Mouse (Mus musculus) forebrain, embryonic 16.5 days (tissue): ENCODE results near the gene Sox6. TPM values are rescaled to one million over a fixed set of nuclear protein-coding genes. Genes with fewer than 3 reads are reported as not detected.
A peak's percentile ranks its signal among the peaks of the same experiment; 100 is the strongest.

Experiments
- ATAC-seq: fragments of 200-750 bp; cut with Nextera tagmentation; 2 replicates; pipeline ENCODE4 v1.8.0; 2017; ENCODE audit warnings: mild to moderate bottlenecking, moderate library complexity
- H3K27ac ChIP-seq: fragments of 300-500 bp; sonication (generic); 2 replicates; pipeline ENCODE4 v1.5.1; 2014; ENCODE audit warnings: low read length, control low read depth
- H3K27me3 ChIP-seq: fragments of 300-500 bp; sonication (generic); replicated peaks from 2 replicates; pipeline ENCODE4 v1.6.1; 2014; ENCODE audit warnings: low read length; ENCODE audit not compliant: control insufficient read depth, insufficient read depth
- H3K36me3 ChIP-seq: fragments of 300-500 bp; sonication (generic); 2 replicates; pipeline ENCODE4 v1.6.1; 2014; ENCODE audit not compliant: control insufficient read depth, insufficient read depth
- H3K4me1 ChIP-seq: fragments of 300-500 bp; sonication (generic); replicated peaks from 2 replicates; pipeline ENCODE4 v1.6.1; 2014; ENCODE audit warnings: low read length; ENCODE audit not compliant: control insufficient read depth, insufficient read depth
- H3K4me2 ChIP-seq: fragments of 300-500 bp; sonication (generic); 2 replicates; pipeline ENCODE4 v1.6.1; 2014; ENCODE audit warnings: mild to moderate bottlenecking, low read length, control low read depth
- H3K4me3 ChIP-seq: fragments of 300-500 bp; sonication (generic); replicated peaks from 2 replicates; pipeline ENCODE4 v1.5.1; 2014; ENCODE audit warnings: mild to moderate bottlenecking, low read length, control low read depth
- H3K9ac ChIP-seq: fragments of 300-500 bp; sonication (generic); replicated peaks from 2 replicates; pipeline ENCODE4 v1.6.1; 2014; ENCODE audit warnings: low read depth, low read length, control low read depth
- H3K9me3 ChIP-seq: fragments of 300-500 bp; sonication (generic); 2 replicates; pipeline ENCODE4 v1.6.1; 2016; ENCODE audit warnings: low read length; ENCODE audit not compliant: control insufficient read depth
- WGBS: fragments of 180-500 bp; shearing (Covaris S2); extraction: QIAGEN DNeasy Blood & Tissue Kit; methylation state at CpG from one replicate; pipeline ENCODE4 v1.1.7; 2014; 5-methylcytosine and 5-hydroxymethylcytosine counted together
- polyA plus RNA-seq: library from polyadenylated mRNA; unstranded; fragments of >200 nt; fragmentation: Nextera tagmentation; extraction: Ambion mirVana; gene quantifications from 2 replicates; pipeline ENCODE4 v1.2.1, GENCODE M21; 2015

Gene Sox6
- polyA plus RNA-seq, 1 experiment from 2014 or later, result 96.5 TPM

GRCm38 (mm10) chr7:115830938-115831873, 207.4 kb downstream of the Sox6 start:
- no peak overlapping the region for H3K4me3 ChIP-seq
- no peaks in the 10 kb centered on the region; the same call in 1 of the 2 replicates for H3K27me3 ChIP-seq
- H3K36me3 ChIP-seq, result no peaks in the 10 kb centered on the region
- H3K27ac ChIP-seq, result no peak overlapping the region
- H3K4me1 ChIP-seq, result peaks cover 15% of the 10 kb centered on the region
- H3K9ac ChIP-seq, result no peak overlapping the region
- no peak for ATAC-seq
- no peaks in the 10 kb centered on the region for H3K9me3 ChIP-seq
- 71% methylated on average over 11 of the region's 11 CpGs for WGBS
- H3K4me2 ChIP-seq, result no peak overlapping the region

- no peak overlapping the region for H3K9ac ChIP-seq
- no peaks in the 10 kb centered on the region; the same call in 1 of the 2 replicates for H3K27me3 ChIP-seq
- H3K4me3 ChIP-seq, result no peak overlapping the region
- no peak overlapping the region for H3K27ac ChIP-seq
- peaks cover 19% of the 10 kb centered on the region for H3K4me1 ChIP-seq
- H3K4me2 ChIP-seq, result no peak overlapping the region
- no peaks in the 10 kb centered on the region for H3K9me3 ChIP-seq
- no peaks in the 10 kb centered on the region for H3K36me3 ChIP-seq
- no peak for ATAC-seq
- WGBS, result 14% methylated on average over 10 of the region's 10 CpGs
Observed at GRCm38 (mm10) chr7:115830366-115830765, 208.2 kb downstream of the Sox6 start.

- Histone ChIP-seq H3K36me3 (no peaks in the 10 kb centered on the region), H3K4me1 (peaks cover 19% of the 10 kb centered on the region), H3K9me3 (no peaks in the 10 kb centered on the region), H3K4me3 (no peak overlapping the region), H3K9ac (no peak overlapping the region), H3K27me3 (no peaks in the 10 kb centered on the region; the same call in 1 of the 2 replicates), H3K27ac (no peak overlapping the region), H3K4me2 (no peak overlapping the region)
- 19% methylated on average over 4 of the region's 4 CpGs for WGBS
- no peak for ATAC-seq
Observed at GRCm38 (mm10) chr7:115829756-115830155, 208.8 kb downstream of the Sox6 start.

DNA sequence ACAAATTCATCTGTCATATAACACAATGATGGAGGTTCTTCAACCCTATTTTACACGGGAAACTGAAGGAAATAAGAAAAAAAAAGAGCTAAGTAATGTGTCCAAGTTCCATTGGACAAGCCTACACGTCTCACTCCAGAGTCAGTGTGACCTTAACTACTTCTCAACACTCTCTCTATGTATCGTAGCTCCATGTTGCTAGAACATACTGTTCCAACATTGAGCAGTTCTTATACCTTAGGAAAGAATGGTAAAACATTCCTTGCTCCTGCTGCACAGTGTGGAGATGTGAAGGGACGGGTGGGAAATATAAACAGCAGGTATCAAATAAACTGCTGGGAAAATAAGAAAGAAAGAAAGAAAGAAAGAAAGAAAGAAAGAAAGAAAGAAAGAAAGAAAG, 209.3 kb downstream of the Sox6 start:
- H3K9me3 ChIP-seq, result no peaks in the 10 kb centered on the region
- no peak for ATAC-seq
- no peaks in the 10 kb centered on the region; the same call in 1 of the 2 replicates for H3K27me3 ChIP-seq
- WGBS, result 81% methylated on average over 4 of the region's 4 CpGs
- peaks cover 24% of the 10 kb centered on the region for H3K4me1 ChIP-seq
- H3K4me2 ChIP-seq, result no peak overlapping the region
- no peaks in the 10 kb centered on the region for H3K36me3 ChIP-seq
- H3K9ac ChIP-seq, result no peak overlapping the region
- H3K27ac ChIP-seq, result no peak overlapping the region
- H3K4me3 ChIP-seq, result no peak overlapping the region

- Histone ChIP-seq H3K9ac (no peak overlapping the region), H3K27ac (peak overlapping the region; percentile 46; the same call in 1 of the 2 replicates), H3K9me3 (peaks cover 2% of the 10 kb centered on the region; the same call in 1 of the 2 replicates), H3K4me1 (peaks cover 26% of the 10 kb centered on the region), H3K27me3 (no peaks in the 10 kb centered on the region; the same call in 1 of the 2 replicates), H3K4me2 (no peak overlapping the region), H3K36me3 (no peaks in the 10 kb centered on the region), H3K4me3 (no peak overlapping the region)
- ATAC-seq, result peak; percentile 78
- WGBS, result 44% methylated on average over 3 of the region's 3 CpGs
Observed at GRCm38 (mm10) chr7:115825295-115825694, 213.3 kb downstream of the Sox6 start.

- Histone ChIP-seq H3K27ac (peak overlapping the region; percentile 5), H3K27me3 (no peaks in the 10 kb centered on the region; the same call in 1 of the 2 replicates), H3K36me3 (no peaks in the 10 kb centered on the region), H3K4me1 (peaks cover 21% of the 10 kb centered on the region), H3K9me3 (peaks cover 2% of the 10 kb centered on the region; the same call in 1 of the 2 replicates), H3K4me3 (peak overlapping the region; percentile 11), H3K9ac (no peak overlapping the region; the same call in 1 of the 2 replicates), H3K4me2 (peak overlapping the region; percentile 34)
- 12% methylated on average over 8 of the region's 8 CpGs for WGBS
- ATAC-seq, result peak; percentile 64
Observed at GRCm38 (mm10) chr7:115824621-115825256, 213.9 kb downstream of the Sox6 start.

GRCm38 (mm10) chr7:115819136-115819535, 219.5 kb downstream of the Sox6 start:
- ATAC-seq, result no peak
- Histone ChIP-seq H3K4me1 (peaks cover 6% of the 10 kb centered on the region), H3K4me2 (no peak overlapping the region), H3K9me3 (peaks cover 2% of the 10 kb centered on the region; the same call in 1 of the 2 replicates), H3K27me3 (no peaks in the 10 kb centered on the region), H3K36me3 (no peaks in the 10 kb centered on the region), H3K4me3 (no peak overlapping the region), H3K9ac (no peak overlapping the region), H3K27ac (no peak overlapping the region)
- WGBS, result 84% methylated on average over 1 of the region's 1 CpGs

- H3K27me3 ChIP-seq, result no peaks in the 10 kb centered on the region
- H3K4me2 ChIP-seq, result peak overlapping the region; percentile 21; the same call in 1 of the 2 replicates
- no peaks in the 10 kb centered on the region for H3K36me3 ChIP-seq
- H3K4me1 ChIP-seq, result peaks cover 8% of the 10 kb centered on the region
- H3K9ac ChIP-seq, result no peak overlapping the region
- ATAC-seq, result no peak
- 6% methylated on average over 3 of the region's 3 CpGs for WGBS
- H3K9me3 ChIP-seq, result no peaks in the 10 kb centered on the region
- H3K27ac ChIP-seq, result no peak overlapping the region
- no peak overlapping the region for H3K4me3 ChIP-seq
Observed at GRCm38 (mm10) chr7:115803256-115803655, 235.3 kb downstream of the Sox6 start.

DNA sequence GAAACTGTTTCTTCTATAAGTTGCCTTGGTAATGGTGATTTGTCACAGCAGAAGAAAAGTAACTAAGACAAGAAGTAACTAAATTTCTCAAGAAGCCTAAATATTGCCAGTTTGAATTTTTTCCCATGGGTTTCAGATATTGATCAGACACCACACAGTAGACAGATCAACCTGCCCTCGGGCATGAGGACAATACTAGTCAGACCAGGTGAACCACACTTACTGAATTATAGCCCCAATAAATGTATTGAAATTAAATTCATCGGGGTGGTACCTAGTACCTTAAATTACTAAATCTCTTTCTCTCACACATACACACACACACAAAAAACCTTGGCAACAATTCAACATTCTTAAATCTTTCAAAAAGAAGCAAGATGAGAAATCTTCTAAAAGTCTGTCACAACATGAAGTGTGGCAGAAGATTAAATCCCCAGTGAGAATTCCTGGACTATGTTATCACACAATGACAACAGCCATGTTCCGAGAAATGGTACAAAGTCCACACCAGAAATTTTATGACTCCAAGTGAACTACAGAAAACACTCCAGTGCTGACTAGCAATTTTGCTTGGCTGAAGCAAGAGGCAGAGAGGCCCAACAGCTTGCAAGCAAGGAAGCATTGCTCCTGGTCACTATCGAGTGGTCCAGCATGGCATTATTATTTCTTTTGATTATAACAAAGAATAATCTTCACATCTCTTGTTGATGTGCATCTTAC, 244.3 kb downstream of the Sox6 start:
- H3K4me1 ChIP-seq, result no peaks in the 10 kb centered on the region
- WGBS, result 90% methylated on average over 4 of the region's 4 CpGs
- no peak overlapping the region for H3K27ac ChIP-seq
- no peak overlapping the region for H3K4me3 ChIP-seq
- H3K27me3 ChIP-seq, result no peaks in the 10 kb centered on the region
- no peaks in the 10 kb centered on the region for H3K9me3 ChIP-seq
- H3K36me3 ChIP-seq, result no peaks in the 10 kb centered on the region
- no peak overlapping the region for H3K4me2 ChIP-seq
- no peak overlapping the region for H3K9ac ChIP-seq
- ATAC-seq, result no peak
